Mouse (Mus musculus) layer of hippocampus, postnatal 25 days (tissue): Measurements from ENCODE around the gene Zc3h7b. TPM values are rescaled to one million over a fixed set of nuclear protein-coding genes. Genes with fewer than 3 reads are reported as not detected.
"Not testable (repeated sequence)": the region's sequence is repeated elsewhere in the genome, so short reads cannot be mapped to it uniquely, and the experiment has no call there.

Experiments
- DNase-seq, 2 experiments: peaks; one replicate each; pipeline ENCODE4 v3.0.0; 2022; ENCODE audit warnings: mixed read lengths in 2 of 2, low spot score in 1 of 2; ENCODE audit errors: extremely low spot score in 1 of 2
- total RNA-seq, 2 experiments: library from RNA; stranded (reverse); gene quantifications; 2 replicates each; pipeline ENCODE4 v1.2.3; 2021

Zc3h7b gene
- total RNA-seq = 100 to 1,000 TPM; 145 to 150 TPM

GRCm38 (mm10) chr15:81744992-81745600 lies at the start of gene Zc3h7b, which contains the start of gene Rangap1:
Zc3h7b (plus strand) TSS chr15:81745057.
Rangap1 (minus strand) TSS chr15:81745530.
- DNase-seq = peak; percentile 66 to 81

- peak; percentile 26 to 28 for DNase-seq
Observed at GRCm38 (mm10) chr15:81697175-81697574, 47.7 kb upstream of the Zc3h7b start, which contains the start of gene Chadl. Chadl (minus strand) TSS chr15:81697287.

GRCm38 (mm10) chr15:81697847-81698246 lies 47.0 kb upstream of the Zc3h7b start:
- no peak for DNase-seq

- no peak for DNase-seq
Observed at GRCm38 (mm10) chr15:81698532-81698931, 46.3 kb upstream of the Zc3h7b start.

GRCm38 (mm10) chr15:81700161-81700560 lies 44.7 kb upstream of the Zc3h7b start:
- no peak for DNase-seq

GRCm38 (mm10) chr15:81700601-81701000 lies 44.3 kb upstream of the Zc3h7b start:
- DNase-seq = no peak

- DNase-seq = not testable (repeated sequence)
Observed at GRCm38 (mm10) chr15:81701350-81701749, 43.5 kb upstream of the Zc3h7b start.

GRCm38 (mm10) chr15:81702306-81703093 lies 42.4 kb upstream of the Zc3h7b start:
- DNase-seq = no peak

- DNase-seq = no peak
Observed at GRCm38 (mm10) chr15:81703094-81703489, 41.8 kb upstream of the Zc3h7b start.

- no peak for DNase-seq
Observed at GRCm38 (mm10) chr15:81708991-81709390, 35.9 kb upstream of the Zc3h7b start.

GRCm38 (mm10) chr15:81709686-81710085 lies 35.2 kb upstream of the Zc3h7b start:
- DNase-seq = no peak

GRCm38 (mm10) chr15:81710801-81711200 lies 34.1 kb upstream of the Zc3h7b start:
- no peak for DNase-seq

- DNase-seq = no peak
Observed at GRCm38 (mm10) chr15:81713742-81714141, 31.1 kb upstream of the Zc3h7b start.

- no peak for DNase-seq
Observed at GRCm38 (mm10) chr15:81718336-81719138, 26.3 kb upstream of the Zc3h7b start.

GRCm38 (mm10) chr15:81719139-81719531 lies 25.7 kb upstream of the Zc3h7b start:
- DNase-seq = no peak

GRCm38 (mm10) chr15:81722361-81722760 lies 22.5 kb upstream of the Zc3h7b start:
- DNase-seq = no peak

GRCm38 (mm10) chr15:81723653-81724052 lies 21.2 kb upstream of the Zc3h7b start:
- no peak for DNase-seq

GRCm38 (mm10) chr15:81725965-81726364 lies 18.9 kb upstream of the Zc3h7b start:
- no peak for DNase-seq

GRCm38 (mm10) chr15:81729241-81729791 lies 15.5 kb upstream of the Zc3h7b start:
- peak; percentile 14 to 22 for DNase-seq

GRCm38 (mm10) chr15:81729792-81730635 lies 14.8 kb upstream of the Zc3h7b start:
- DNase-seq = peak; percentile 85 to 89
